Mouse (Mus musculus): ENCODE results near the gene Mapkapk2. TPM values are rescaled to one million over a fixed set of nuclear protein-coding genes. Genes with fewer than 3 reads are reported as not detected.

Mapkapk2 gene
- total RNA-seq, 2 experiments from 2014 or later: 26.8 to 31.1 TPM

DNA sequence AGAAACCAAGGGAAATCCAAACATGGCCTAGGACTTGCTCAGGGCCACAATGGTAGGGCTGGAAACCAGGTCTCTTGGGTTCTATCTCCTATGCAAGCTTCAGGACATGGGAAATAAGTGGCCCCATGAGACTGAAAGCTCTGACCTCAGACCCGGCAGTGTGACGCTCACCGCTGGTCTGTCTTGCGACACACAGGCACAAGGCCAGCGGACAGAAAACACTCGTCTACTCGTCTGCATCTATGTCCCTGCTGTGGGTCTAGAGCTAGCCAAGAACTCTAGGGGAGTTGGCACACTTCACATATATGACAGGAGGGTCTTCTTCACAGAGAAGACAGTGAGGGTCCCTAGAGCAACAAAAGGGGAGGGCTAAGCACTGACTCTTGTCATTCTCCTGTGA lies 10.7 kb downstream of the Mapkapk2 start:
- intact Hi-C loops (cut with DNase I): no loop called here
- no peak for DNase-seq (ENCODE audit: extremely low spot score in 1 of 2, low spot score in 2 of 2)

DNA sequence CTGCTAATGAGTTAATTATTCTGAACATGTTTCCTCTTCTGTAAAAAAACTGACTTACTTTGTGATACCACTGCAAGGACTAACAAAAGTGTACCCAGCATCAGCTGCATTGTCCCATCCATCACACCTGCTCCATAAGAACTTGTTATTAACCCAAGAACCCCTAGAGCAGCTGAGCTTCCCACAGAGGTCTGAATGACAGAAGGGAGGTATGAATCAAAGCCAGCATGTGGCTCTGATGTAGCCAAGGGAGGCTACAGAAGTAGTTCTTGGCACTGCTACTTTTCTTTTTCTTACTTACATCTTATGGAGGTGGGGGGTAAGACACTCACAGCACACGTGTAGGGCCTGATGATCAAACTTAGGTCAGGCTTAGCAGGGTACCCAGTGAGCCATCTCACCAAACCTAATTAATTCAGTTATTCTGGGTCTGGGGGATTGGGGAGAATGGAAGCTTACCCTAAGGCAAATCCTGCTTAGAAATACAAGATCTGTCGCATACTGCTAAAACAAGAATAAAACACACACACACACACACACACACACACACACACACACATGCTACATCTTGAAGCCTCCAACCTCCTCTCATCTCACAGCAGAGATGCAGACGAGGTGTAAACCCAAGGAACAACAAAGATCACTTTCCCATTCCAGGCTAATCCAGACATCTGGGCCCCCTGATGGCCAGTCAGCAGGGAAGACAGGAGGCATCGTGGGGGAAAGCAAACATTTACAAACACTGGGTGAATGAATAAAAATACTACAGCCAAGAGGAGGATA lies 11.5 kb downstream of the Mapkapk2 start:
- no peak for DNase-seq (ENCODE audit: extremely low spot score in 1 of 2, low spot score in 2 of 2)
- intact Hi-C loops (cut with DNase I): no loop called here

DNA sequence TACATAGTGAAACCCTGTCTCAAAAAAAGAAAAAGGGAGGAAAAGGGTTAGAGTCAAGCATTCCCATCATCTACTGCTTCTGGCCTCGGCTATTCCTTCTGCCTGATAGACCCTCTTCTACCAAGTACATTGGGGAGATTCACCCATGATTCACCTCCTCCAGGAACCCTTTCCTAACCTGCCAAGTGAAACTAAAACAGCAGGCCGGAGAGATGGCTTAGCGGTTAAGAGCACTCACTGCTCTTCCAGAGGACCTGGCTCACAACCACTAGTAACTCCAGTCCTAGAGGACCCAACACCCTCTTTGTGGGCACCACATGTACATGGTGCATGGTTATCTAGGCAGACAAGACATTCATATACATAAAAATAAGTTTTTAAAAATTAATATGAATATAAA lies 12.4 kb downstream of the Mapkapk2 start:
- no peak for DNase-seq (ENCODE audit: extremely low spot score in 1 of 2, low spot score in 2 of 2)
- intact Hi-C loops (cut with DNase I): no loop called here

DNA sequence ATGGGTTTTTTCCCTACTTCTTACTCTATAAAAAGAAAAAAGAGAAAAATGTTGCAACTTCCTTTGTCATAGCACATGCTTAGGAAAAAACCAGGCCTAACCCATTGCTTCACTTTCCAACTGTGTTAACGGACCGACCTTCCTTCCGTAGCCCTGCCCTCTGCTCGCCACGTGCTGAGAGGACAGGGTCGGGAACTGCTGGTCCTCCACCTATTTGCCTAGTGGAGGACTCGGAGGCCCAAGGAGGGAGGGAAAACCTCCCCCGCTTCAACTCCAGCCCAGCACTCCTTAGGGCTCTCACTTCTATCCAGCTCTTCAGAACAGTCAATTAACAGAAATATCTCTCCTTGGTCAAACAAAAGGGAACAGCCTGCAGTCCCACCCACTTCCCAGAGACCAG lies 13.3 kb downstream of the Mapkapk2 start:
- DNase-seq (ENCODE audit: extremely low spot score in 1 of 2, low spot score in 2 of 2): no peak
- intact Hi-C loops (cut with DNase I): no loop called here

DNA sequence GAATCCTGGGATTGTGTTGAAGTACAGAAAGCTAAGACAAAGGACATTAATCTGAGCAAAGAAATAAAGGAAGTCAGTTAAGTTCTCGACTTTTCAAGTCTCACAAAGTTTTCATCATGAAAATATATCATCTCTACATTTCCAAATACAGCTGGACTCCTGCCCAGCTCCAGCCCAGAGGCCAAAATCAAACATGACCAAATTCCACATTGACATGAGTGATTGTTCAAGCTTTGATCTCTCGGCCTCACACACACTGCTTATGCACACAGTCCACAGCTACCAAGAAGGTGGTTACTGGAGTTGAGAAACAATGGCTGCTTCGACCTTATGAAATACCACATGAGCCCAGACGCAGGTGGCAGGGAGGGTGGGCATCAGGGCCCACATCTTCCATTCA lies 14.0 kb downstream of the Mapkapk2 start:
- intact Hi-C loops (cut with DNase I): no loop called here
- DNase-seq (ENCODE audit: extremely low spot score in 1 of 2, low spot score in 2 of 2): no peak

DNA sequence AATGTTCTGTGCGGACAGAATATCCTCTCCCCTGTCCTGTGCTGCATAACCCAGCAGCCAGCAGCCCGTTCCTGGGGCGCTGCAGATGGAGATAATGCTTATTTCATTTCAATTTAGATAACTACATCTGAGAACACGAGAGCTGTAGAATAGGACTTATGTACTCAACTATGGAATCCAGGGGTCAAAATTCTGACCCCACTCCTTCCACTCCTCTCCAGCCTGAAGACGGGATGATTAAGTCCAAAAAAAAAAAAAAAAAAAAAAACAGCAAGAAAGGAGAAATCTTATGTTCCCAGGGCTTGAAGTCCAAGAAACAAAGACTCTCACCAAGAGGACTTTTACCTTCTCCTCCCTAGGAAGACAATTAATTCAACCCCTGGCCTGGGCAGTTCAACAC lies 14.5 kb downstream of the Mapkapk2 start:
- intact Hi-C loops (cut with DNase I): no loop called here
- DNase-seq (ENCODE audit: extremely low spot score in 1 of 2, low spot score in 2 of 2): no peak

DNA sequence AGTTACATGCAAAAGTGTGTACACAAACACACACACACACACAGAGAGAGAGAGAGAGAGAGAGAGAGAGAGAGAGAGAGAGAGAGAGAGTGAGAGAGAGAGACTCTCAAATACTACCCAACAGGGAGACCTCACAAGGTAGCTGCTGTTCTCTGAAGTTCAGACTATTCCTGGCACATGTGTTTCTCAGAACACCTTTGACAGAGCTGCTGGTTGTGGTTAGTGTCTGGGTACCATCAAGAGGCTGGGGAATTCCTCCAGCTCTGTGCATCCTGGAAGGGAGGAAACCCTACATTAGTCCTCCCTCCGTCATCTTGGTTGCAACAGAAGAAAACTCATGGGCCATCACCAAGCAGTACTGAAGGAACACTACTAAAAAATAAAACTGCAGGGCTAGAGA lies 16.9 kb downstream of the Mapkapk2 start:
- intact Hi-C loops (cut with DNase I): no loop called here
- no peak for DNase-seq (ENCODE audit: extremely low spot score in 1 of 2, low spot score in 2 of 2)

DNA sequence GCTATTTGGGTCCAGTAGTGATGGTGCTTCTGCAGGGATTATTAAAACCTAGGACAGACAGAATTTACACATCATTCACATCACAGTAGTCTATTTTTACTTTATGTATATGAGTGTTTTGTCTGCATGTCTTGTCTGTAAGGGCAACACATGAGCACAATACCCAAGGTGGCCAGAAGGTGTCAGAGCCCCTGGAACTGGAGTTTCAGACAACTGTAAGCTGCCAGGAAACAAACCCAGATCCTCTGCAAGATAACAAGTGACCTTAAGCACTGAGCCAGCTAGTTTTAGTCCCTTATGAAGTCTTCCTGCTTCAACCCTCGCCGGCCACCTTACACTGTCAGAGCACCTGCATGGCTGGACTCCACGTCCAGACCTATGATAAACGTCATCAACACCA lies 17.9 kb downstream of the Mapkapk2 start:
- intact Hi-C loops (cut with DNase I): no loop called here

DNA sequence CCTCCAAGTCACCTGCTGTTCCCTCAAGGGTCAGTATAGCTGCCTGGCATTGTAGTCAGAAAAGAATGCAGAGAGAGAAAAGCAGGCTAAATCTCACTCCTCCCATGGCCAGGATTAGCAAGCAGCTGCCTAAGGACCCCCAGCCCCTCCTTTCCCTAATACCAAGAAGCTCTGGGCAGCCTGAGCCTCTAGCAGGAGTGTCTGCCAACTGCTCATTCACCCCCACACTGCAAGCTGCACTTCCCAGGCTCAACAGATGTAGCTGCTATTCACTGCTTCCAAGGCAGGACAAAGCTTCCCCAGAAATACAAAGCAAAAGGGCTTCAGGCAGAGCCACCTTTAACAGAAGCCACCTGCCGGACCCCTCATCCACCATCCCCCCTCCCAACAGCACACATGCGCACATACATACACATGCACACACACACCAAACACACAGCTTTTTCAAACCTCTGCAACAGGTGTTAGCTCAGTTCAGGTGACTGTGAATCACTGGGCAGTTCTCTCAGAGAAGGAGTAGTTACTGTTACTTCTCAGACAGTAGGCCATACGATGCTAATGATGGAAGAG lies 18.8 kb downstream of the Mapkapk2 start:
- intact Hi-C loops (cut with DNase I): no loop called here
- DNase-seq (ENCODE audit: extremely low spot score in 1 of 2, low spot score in 2 of 2): peak; percentile 64 to 81

More for the DNA sequence above, 17.9 kb downstream of the Mapkapk2 start:
- no peak for DNase-seq (ENCODE audit: extremely low spot score in 1 of 2, low spot score in 2 of 2)

DNA sequence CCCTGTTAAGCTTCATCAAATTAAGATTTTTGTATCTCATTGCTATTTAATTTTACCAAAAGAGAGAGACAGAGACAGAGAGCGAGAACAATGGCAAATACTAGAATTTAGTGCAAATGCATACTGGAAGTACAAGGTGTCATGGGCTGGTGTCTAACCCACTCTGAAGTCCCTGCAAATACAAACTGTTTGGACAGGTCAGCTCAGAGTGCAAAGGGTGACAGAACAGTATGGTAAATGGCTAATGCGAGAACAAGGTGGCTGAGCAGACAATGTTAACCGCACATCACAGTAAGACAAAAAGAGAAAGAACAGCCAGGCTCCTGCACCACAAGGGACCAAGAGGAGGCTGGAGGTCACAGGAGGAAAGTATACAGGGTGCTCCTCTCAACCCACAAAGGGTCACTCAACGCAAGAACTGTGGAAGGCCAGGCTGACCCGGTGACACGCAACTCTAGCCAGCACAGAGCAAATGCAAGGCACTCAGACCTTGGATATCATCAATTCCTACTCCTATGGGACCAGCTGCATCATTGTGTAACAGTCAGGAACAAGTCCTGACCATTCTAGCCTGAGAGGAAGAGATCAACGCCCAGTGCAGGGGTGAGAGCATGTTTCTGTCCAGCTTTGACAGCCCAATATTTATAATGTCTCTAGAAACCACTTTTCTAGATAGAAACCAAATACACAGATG lies 22.4 kb downstream of the Mapkapk2 start:
- no peak for DNase-seq (ENCODE audit: extremely low spot score in 1 of 2, low spot score in 2 of 2)
- intact Hi-C loops (cut with DNase I): no loop called here

DNA sequence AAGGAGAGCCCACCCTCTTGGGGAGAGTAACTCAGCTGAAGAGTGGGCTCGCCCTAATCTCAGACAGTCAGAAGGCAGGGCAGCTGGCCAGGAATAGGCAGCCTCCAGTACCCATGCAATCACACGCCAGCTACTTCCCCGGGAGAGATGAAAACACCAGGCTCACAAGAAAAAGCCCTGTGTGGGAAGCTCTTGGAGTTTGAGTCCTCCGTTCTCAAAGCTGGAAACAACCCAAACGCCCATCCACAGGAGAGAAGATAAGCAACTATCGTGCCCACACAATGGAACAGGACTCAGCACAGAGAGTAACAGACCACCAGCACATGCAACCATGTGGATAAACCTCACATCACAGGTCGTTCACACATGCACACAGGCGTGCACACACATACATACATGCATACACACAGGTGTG lies 23.1 kb downstream of the Mapkapk2 start:
- intact Hi-C loops (cut with DNase I): no loop called here
- DNase-seq (ENCODE audit: extremely low spot score in 1 of 2, low spot score in 2 of 2): peak; percentile 57 to 69

DNA sequence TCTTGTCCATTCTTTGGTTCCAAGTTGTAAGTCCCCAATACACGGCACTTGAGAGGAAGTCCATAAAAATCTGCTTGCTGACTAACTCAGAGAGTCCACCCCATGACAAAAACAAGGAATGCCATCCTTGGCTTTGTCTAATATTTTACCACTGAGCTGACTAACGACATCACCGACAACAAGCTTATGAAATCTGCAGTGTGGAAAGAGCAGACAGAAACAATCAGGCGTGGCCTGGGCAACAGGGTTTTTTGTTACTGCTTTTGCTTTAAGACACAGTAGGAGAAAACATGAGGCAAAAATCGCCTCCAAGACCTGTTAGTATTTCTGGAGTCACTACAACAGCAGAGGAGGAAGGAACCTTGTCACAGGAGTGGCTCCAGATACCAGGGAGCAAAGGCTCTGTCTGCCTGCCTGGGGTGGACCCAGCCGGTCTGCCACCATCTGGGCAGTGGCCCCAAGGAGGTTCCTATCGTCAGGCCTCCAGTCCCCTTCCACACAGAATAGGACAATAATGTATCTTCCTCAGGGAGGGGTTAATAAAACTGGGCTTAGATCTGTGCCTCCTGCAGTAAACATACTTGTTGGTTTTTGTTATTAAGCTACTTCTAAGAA lies 25.1 kb downstream of the Mapkapk2 start:
- DNase-seq (ENCODE audit: extremely low spot score in 1 of 2, low spot score in 2 of 2): no peak
- intact Hi-C loops (cut with DNase I): no loop called here

DNA sequence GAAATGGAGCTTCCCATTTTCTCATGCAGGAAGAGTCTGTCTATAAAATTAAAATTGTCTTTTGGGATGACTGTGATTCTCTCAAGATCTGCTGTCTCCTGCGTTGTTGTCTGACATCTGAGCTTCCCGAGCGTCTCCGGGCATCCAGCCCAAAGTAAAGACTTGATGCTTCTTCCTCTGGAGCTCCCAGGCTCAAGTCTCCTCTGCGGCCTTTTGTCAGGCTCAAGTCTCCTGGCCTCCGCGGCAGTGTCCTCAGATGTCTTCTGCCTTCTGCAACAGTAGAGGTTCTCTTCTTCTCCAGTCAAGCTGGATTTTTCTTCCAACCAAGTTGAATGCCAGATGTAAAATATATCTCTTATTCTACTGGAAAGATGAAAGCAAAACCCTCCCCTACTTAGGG lies 28.6 kb downstream of the Mapkapk2 start:
- DNase-seq (ENCODE audit: extremely low spot score in 1 of 2, low spot score in 2 of 2): no peak
- intact Hi-C loops (cut with DNase I): no loop called here

DNA sequence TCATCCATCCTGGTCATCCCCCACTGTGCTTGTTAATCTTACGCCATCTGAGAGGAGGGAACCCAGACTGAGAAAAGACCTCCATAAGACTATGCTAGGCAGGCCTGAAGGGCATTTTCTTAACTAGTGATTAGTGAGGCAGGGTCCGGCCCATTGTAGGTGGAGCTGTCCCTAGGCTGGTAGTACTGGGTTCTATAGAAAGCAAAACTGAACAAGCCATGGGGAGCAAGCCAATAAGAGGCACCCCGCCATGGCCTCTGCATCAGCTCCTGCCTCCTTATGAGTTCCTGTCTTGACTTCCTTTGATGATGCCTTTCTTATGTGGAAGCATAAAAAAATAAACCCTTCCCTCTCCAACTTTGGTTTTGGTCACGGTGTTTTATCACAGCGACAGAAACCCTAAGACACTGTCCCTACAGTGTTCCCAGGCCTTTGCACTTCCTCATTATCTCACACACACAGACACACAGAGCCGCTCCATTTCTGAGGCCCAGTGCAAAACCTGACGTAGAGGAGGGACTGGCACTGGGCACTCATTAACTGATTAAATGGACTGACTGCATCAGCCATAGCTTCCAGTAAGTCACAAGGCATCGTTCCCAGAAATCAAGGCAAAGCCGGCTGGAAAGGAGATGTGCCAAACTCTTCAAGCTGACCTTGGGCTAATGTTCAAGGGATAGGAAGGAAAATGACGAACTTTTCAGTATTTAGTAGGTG lies 29.5 kb downstream of the Mapkapk2 start:
- DNase-seq (ENCODE audit: extremely low spot score in 1 of 2, low spot score in 2 of 2): no peak
- intact Hi-C loops (cut with DNase I): no loop called here

DNA sequence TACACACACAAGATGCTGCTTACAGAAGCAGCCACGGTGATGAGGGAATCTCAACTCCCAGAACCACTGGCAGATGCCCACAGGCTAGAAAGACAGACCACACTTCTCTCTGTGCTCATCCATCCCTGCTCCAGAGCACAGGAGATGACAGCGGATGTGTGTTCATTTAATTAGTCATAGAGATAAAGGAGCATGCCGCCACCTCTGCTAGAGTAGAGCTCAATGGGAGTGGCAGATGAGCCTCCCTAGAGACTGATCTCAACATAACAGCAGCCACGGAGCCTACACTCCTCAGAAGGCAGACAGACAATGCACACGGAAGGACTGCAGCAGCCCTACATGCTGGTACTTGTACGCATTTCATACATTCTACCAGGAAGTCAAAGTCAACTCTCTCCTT lies 33.4 kb downstream of the Mapkapk2 start:
- DNase-seq (ENCODE audit: extremely low spot score in 1 of 2, low spot score in 2 of 2): no peak
- intact Hi-C loops (cut with DNase I): no loop called here

DNA sequence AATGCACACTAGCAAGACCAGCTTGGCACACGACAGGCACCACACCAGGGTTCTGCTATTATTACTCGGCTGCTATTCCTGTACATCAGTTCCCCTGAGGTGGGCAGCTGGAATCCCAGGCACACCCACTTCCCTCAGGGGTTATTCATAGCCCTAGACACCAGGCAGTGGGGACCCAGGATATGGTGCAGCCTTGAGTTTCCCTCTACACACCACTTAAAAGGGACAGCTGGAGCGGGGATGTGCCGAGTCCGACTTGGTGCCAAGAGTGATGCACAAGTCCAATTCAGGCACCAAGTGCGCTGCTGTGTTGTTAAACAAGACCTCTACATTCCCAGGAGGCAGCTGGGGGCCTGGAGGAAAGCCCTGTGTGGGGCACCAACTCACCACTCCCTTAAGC lies 34.8 kb downstream of the Mapkapk2 start:
- intact Hi-C loops (cut with DNase I): no loop called here
- DNase-seq (ENCODE audit: extremely low spot score in 1 of 2, low spot score in 2 of 2): peak; percentile 33 to 52

DNA sequence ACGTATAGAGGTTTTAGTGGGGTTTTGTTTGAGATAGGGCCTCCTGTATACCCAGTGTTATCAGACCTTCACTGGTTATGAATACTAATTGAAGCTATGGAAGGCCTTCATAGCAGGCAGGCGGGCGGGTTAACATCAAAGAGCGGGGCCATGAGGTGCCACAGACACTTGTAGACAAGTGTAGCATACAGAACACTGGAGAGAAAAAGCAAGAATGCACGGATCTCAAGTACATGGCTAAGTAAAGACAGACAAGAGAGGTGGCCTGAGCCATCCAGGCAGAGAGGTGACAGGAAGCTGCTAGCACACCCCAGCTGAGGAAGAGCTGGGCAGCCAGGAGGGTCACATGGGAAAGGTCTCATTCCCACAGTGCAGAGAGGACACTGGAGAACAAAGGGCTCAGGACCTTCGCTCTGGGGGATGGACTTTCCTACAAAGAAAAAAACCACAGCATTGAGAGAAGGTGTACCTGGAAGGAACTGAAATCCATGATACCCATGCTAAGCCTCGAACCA lies 35.8 kb downstream of the Mapkapk2 start:
- DNase-seq (ENCODE audit: extremely low spot score in 1 of 2, low spot score in 2 of 2): no peak
- intact Hi-C loops (cut with DNase I): no loop called here

DNA sequence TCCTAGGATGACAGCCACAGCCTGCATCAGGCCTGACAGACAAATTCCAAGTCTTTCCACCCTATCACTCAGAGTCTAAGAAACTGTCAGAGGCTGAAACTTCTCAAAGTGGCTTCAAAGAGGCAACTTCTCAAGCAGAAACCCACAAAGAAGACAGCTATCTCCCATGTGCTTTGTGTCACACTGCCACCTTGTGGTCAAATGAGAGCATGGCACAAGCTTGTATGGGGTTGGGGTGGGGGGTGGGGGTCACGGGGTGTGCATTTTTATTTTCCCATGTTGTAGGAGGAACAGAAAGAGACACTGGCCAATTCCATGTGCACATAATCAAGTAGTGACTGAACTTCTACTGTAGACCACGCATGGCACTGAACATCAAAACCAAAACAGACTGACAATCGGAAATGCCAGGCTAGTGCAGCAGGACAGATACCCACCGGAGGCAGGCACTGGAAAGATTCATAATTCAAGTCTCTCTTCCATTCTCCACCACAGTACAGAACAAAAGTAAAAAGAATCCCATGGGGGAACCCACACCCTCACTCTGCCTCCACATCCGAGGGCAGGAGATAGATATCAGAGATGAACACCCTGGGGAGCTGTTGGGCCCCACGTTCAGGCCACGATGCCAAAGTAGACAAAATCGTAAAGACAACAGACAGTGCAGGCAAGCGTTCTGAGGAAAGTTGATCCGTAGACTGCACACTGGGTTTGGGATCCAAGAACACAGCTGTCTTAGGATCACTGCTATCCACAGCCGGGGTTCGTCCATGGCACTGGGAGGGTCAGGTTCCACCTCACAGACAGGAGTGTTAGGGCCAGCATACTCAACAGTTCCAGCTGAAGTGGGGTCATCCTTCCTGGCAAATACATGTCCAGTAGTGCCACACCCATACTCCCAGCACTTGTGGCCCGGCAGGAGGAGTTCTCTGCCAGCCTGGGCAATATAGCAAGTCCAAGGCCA lies 37.1 kb downstream of the Mapkapk2 start:
- intact Hi-C loops (cut with DNase I): no loop called here
- DNase-seq (ENCODE audit: extremely low spot score in 1 of 2, low spot score in 2 of 2): no peak

All from left cerebral cortex, postnatal 10 days (tissue).